Mouse (Mus musculus) brain, embryonic 14.5 days (tissue): ENCODE measurements around the gene Mdm4.

Experiments
- CTCF ChIP-seq: fragments of 200-500 bp; IDR thresholded peaks from 2 replicates; pipeline ENCODE4 v1.5.1; 2012; ENCODE audit warnings: inconsistent platforms, mild to moderate bottlenecking, moderate library complexity, borderline replicate concordance; ENCODE audit not compliant: insufficient read depth, insufficient read length; ENCODE audit errors: extremely low read depth
- POLR2A ChIP-seq: fragments of 200-500 bp; IDR thresholded peaks from 2 replicates; pipeline ENCODE4 v1.6.1; 2012; ENCODE audit warnings: mild to moderate bottlenecking, inconsistent platforms, borderline replicate concordance; ENCODE audit not compliant: poor library complexity, insufficient read depth, insufficient read length, severe bottlenecking; ENCODE audit errors: extremely low read depth

GRCm38 (mm10) chr1:132909951-132910350, 120.4 kb downstream of the Mdm4 start:
- no peak for TF ChIP-seq POLR2A
- no peak for TF ChIP-seq CTCF
